Mouse (Mus musculus) spleen, postnatal 0 days (tissue): ENCODE data around the gene Cyp2d11. TPM values are rescaled to one million over a fixed set of nuclear protein-coding genes. Genes with fewer than 3 reads are reported as not detected.

Experiments
- polyA plus RNA-seq: library from polyadenylated mRNA; unstranded; fragments of >200 nt; fragmentation: Nextera tagmentation; extraction: Ambion mirVana; gene quantifications from 2 replicates; pipeline ENCODE4 v1.2.1, GENCODE M21; 2015

Gene Cyp2d11
- polyA plus RNA-seq = not detected in 2 replicates

GRCm38 (mm10) chr15:82393922-82394321, at the start of gene Cyp2d11:
Cyp2d11 (minus strand) TSS chr15:82394022.

GRCm38 (mm10) chr15:82433137-82433536, 39.3 kb upstream of the Cyp2d11 start, which contains the start of gene Cyp2d9:
Cyp2d9 (plus strand) TSS chr15:82433437.

DNA sequence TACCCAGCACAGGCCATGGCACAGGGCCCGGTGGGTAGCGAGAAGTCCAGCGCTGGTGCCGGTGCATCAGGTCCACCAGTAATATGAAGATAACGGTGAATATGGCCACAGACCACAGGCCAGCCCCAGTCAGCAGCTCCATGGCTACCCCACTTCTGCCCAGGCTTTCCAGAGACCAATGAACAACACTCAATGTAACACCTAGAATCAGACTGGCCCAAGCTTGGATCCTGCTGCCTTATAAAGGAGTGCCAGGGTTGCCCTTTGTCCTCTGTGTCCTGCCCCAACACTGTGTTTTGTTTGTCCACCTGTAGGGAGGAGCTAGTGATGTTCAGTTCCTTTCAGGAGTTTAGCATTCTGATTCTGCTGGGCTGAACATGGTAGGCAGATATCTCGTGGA, 13.2 kb upstream of the Cyp2d11 start, which contains the start of gene Cyp2d10:
Gene Cyp2d10, minus strand, starts transcription at position 215 of the 400 bp plus-strand sequence.

DNA sequence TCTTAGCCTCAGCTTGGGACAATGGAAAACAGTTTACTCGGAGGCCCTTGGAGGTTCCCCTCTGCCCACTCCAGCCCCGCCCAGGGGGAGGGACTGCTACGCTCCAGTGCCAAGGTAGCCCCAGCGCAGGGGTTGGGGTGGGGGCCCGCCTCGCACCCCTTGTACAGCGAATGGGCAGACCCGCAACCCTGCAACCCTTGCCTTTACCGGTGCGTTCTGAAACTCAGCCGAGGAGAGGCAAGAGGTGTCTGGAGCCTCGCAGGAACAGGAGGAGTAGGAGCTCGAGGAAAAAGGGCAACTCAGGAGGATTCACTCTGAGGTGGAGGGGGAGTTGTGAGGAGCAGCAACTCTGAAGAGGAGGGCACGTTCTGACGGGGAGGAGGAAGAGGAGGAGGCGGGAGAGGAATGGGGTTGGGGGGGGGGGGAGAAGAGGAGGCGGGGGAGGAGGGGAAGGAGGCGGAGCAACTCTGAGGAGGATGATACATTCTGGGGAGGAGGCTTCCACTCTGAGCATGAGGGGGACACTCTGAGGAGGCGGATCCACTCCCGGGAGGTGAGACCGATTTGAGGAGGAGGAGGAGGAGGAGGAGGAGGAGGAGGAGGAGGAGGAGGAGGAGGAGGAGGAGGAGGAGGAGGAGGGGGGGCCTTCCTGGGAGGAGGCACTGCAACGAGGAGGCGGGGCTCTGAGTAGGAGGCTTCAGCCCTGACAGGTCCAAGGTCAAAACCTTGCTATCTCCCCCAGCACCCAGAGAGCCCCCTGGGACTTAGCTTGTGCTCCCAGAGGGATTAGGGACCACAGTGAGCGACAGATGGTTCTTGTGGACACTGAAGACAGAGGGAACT, 13.7 kb downstream of the Cyp2d11 start, which contains the start of gene Cyp2d22:
Gene Cyp2d22, minus strand, starts transcription at position 390 of the 843 bp plus-strand sequence.

DNA sequence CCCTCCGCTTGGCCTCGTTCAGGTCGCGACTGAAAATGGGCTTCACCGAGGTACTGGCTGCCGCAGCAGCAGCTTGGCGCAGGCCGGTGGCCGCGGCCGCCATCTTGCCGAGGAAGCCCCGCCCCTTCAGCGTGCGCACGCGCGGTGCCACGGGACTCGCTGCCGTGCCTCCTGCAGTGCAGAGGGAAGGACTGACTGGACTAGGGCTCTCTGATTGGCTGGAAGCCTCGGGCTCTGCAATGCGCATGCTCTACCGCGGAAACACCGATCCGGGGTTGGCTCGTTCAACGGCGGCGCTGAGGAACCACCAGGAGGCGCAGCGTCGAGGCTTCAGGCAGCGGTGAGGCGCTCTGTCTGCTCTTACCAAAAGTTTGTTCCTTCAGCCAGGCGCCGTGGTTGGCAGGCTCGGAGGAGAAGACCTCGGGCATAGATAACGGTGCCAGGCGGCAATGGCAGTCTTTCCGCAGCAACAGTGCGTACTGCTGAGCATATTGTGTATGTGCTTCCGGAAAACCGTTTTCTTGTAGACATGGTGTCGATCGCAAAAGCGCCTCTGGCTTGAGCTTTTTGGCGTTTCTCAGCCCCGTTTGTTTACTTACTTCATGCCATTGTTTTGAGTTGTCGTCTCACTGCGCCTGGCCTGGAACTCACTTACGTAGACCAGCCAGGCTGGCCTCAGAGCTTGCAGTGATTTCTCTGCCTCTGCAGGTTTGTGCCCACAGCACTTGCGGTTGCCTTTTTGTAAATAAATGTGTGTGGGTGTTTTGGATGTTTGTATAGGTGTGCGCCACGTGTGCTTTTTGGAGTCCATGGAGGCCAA, 39.5 kb downstream of the Cyp2d11 start, which contains the start of gene Ndufa6:
Gene Ndufa6, minus strand, starts transcription at position 197 of the 820 bp plus-strand sequence.

Other genes with a start within 250 kb of the Cyp2d11 start
- gene Srebf2, start 246.8 kb downstream of the Cyp2d11 start, polyA plus RNA-seq = 40.3 and 43.2 TPM in 2 replicates
- gene Shisa8, start 181.2 kb downstream of the Cyp2d11 start, polyA plus RNA-seq = 0.25 and 0.38 TPM in 2 replicates
- gene Tnfrsf13c, start 169.7 kb downstream of the Cyp2d11 start, polyA plus RNA-seq = 2.4 and 3.2 TPM in 2 replicates
- gene Cenpm, start 149.3 kb downstream of the Cyp2d11 start, polyA plus RNA-seq = 57.7 and 58.3 TPM in 2 replicates
- gene 1500009C09Rik, start 141.6 kb downstream of the Cyp2d11 start, polyA plus RNA-seq = not detected in 2 replicates
- gene Sept3, start 119.1 kb downstream of the Cyp2d11 start, polyA plus RNA-seq = 0.18 and 0.21 TPM in 2 replicates
- 0.19 TPM in 1 of 2 replicates, not detected in the other for gene Wbp2nl, start 95.1 kb downstream of the Cyp2d11 start, polyA plus RNA-seq
- gene Naga, start 55.1 kb downstream of the Cyp2d11 start, polyA plus RNA-seq = 34.6 and 38.5 TPM in 2 replicates
- gene Pheta2, start 55.1 kb downstream of the Cyp2d11 start, polyA plus RNA-seq = 44.6 and 47.0 TPM in 2 replicates
- 179 and 183 TPM in 2 replicates for gene Smdt1, start 55.1 kb downstream of the Cyp2d11 start, polyA plus RNA-seq
- 316 and 318 TPM in 2 replicates for gene Ndufa6, start 39.7 kb downstream of the Cyp2d11 start, polyA plus RNA-seq
- gene Cyp2d22, start 13.8 kb downstream of the Cyp2d11 start, polyA plus RNA-seq = 2.9 and 5.0 TPM in 2 replicates
- 0.16 and 0.40 TPM in 2 replicates for gene Cyp2d10, start 13.2 kb upstream of the Cyp2d11 start, polyA plus RNA-seq
- gene Cyp2d9, start 39.4 kb upstream of the Cyp2d11 start, polyA plus RNA-seq = 0.43 TPM in 1 of 2 replicates, not detected in the other
- gene Cyp2d12, start 161.1 kb upstream of the Cyp2d11 start, polyA plus RNA-seq = not detected in 2 replicates
- gene Cyp2d34, start 226.9 kb upstream of the Cyp2d11 start, polyA plus RNA-seq = not detected in 2 replicates